Mouse (Mus musculus) adrenal gland, postnatal 0 days (tissue): ENCODE measurements around the gene Acp2. TPM values are rescaled to one million over a fixed set of nuclear protein-coding genes. Genes with fewer than 3 reads are reported as not detected.

Source experiments
- polyA plus RNA-seq: library from polyadenylated mRNA; unstranded; fragments of >200 nt; fragmentation: Nextera tagmentation; extraction: Ambion mirVana; gene quantifications from 2 replicates; pipeline ENCODE4 v1.2.1, GENCODE M21; 2015

The Acp2 gene
- 20.9 and 26.2 TPM in 2 replicates for polyA plus RNA-seq

DNA sequence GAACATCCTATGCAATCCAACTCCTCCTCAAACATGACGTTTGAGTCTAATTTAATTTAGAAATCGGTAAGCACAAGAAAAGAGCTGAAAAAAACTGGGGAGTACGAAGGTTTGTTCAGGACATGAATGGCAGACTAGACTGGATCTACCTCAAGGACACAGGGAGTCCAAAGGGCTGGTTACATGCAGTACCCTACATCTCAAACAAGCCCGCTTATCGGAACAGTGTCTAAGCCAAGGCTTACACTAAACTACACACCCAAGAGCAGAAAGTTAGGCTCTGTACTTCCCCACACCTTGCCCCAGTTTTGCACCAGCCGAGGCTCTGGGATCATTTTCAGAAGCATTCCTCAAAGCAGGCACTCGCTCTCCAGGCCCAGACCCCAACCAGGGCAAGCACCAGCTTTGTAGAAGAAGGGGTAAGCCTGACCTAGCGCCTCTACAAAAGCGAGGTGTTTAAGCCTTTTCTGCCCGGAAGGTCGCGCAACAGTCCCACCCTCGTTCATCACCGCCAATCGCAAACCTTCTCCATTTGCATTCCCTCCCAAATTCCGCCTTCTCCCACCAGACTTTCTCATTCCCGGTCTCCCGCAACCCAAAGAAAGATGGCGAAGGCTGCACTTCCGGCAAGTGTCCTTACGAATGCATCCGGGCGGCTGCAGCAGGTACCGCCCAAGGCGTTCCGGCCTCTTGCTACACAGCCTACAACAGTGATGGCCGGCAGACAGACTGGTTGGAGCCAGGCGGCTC is at the start of gene Acp2, which contains the start of gene Nr1h3:
Acp2 (plus strand) TSS at position 664 of the 750 bp plus-strand sequence.
Nr1h3 (minus strand) TSS at position 613 of the 750 bp plus-strand sequence.

DNA sequence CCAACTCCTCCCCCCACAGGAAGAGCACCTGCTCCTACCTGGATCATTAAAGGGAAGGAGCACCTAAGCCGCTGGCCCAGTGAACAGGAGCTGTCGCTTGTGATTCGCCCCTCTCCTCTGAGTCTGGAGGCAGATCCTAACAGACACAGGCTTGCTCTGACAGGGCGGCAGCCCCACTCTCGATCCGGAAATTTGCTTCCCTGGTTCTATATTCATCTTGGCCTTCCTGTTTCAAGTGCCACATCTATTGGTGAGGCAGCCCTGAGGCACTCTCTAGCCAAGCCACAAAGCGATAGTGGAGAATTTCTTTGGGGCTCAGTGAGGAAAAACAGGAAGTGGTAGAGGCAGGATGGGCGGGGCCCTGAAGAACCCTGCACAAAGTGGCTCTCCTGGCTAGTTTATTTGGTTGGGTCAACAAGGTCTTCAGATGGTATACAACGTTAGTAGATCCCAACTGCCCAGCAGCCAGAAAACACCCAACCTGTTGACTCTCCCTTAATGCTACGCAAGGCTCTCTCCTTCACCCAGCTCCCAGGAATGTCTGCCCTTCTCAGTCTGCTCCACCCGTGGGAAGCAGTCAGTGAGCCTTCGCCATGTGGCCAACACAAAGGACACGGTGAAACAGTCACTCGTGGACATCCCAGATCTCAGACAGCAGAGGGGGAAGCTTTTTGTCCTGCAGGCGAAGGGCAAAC is 18.8 kb upstream of the Acp2 start, which contains the start of gene Madd:
Madd (minus strand) TSS at position 127 of the 695 bp plus-strand sequence.

DNA sequence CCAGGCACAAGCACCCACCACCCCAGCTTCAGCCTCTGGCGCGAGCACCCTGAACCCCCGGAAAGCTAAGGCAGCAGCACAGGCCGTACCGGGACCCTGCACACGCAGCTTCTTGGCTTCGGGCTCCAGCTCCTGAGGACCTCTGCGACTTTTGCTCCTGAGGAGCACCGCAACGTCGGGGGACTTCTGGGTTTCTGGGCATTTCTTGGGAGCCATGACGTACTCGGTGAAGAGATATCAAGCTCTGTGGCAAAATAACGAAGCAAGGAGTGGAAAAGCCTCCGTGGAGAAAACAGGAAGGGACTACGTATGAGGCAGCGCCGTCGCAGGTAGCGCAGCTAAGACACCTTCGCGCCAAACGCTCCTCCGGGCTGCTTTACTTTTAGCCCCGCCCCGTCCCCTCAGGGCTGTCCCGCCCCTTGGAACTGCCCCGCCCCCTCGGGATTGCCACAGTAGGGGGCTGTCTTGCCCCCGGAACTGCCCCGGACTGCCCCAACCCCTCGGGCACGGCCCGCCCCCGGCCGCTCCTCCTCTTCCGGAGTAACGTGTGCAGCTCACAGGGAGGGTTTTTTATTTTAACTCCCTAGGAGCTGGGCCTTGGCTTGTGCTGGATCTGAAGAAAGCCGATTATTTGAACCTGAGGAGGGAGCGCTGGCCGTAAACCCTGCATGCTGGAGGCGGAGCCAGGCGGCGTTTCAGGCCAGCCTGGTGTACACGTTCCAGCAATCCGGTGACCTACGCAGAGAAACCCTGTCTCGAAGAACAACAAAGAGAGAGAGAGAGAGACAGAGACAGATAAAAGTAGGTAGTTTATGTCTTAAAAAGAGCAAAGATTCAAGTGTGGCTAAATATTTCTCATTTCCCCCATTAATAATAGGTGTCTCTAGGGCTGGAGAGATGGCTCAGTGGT is 34.2 kb downstream of the Acp2 start, which contains the start of gene Ddb2:
Ddb2 (minus strand) TSS at position 382 of the 910 bp plus-strand sequence.

DNA sequence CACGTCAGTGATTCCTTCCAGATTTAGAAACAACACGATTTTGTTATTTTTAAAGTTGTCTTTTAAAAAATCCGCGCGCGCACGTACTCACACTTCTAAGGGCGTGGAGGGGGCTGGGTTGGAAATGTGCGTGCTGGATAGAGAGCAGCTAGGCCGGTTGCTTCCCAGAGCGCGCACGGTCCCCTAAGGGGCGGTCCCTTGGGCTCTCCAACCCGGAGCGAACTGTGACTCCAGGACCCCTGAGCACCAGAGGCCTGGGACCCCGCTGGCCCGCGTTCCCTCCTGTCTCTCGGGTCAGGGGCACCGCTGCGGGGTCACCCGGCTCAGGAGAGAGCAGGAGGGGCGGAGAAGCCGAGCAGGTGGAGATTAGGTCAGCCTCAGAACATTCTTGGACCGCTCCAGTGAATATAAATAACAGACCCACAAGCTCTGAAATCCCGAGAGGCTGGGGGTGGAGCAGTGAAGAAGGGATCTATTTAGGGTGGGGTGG is 53.0 kb downstream of the Acp2 start, which contains the start of gene Pacsin3:
Pacsin3 (plus strand) TSS at position 294 of the 490 bp plus-strand sequence.

Other genes with a start within 250 kb of the Acp2 start
- gene Rapsn, start 167.3 kb upstream of the Acp2 start, polyA plus RNA-seq: 2.7 and 3.5 TPM in 2 replicates
- 219 and 226 TPM in 2 replicates for gene Psmc3, start 148.9 kb upstream of the Acp2 start, polyA plus RNA-seq
- gene Slc39a13, start 132.5 kb upstream of the Acp2 start, polyA plus RNA-seq: 26.0 and 29.1 TPM in 2 replicates
- 10.3 and 10.7 TPM in 2 replicates for gene Spi1, start 120.5 kb upstream of the Acp2 start, polyA plus RNA-seq
- 0.06 and 0.41 TPM in 2 replicates for gene Mybpc3, start 84.7 kb upstream of the Acp2 start, polyA plus RNA-seq
- gene Madd, start 19.0 kb upstream of the Acp2 start, polyA plus RNA-seq: 8.3 and 9.3 TPM in 2 replicates
- 6.4 and 7.9 TPM in 2 replicates for gene Nr1h3, start 51 bp upstream of the Acp2 start, polyA plus RNA-seq
- 10.0 and 13.9 TPM in 2 replicates for gene Ddb2, start 34.1 kb downstream of the Acp2 start, polyA plus RNA-seq
- 30.9 and 62.2 TPM in 2 replicates for gene Pacsin3, start 53.1 kb downstream of the Acp2 start, polyA plus RNA-seq
- 56.4 and 79.6 TPM in 2 replicates for gene Arfgap2, start 62.1 kb downstream of the Acp2 start, polyA plus RNA-seq
- 40.5 and 41.8 TPM in 2 replicates for gene 1110051M20Rik, start 241.8 kb downstream of the Acp2 start, polyA plus RNA-seq